Mouse (Mus musculus): ENCODE measurements around the gene Uchl3. TPM values are rescaled to one million over a fixed set of nuclear protein-coding genes. Genes with fewer than 3 reads are reported as not detected.

Uchl3 gene
- polyA plus RNA-seq, 1 experiment = 127 TPM

DNA sequence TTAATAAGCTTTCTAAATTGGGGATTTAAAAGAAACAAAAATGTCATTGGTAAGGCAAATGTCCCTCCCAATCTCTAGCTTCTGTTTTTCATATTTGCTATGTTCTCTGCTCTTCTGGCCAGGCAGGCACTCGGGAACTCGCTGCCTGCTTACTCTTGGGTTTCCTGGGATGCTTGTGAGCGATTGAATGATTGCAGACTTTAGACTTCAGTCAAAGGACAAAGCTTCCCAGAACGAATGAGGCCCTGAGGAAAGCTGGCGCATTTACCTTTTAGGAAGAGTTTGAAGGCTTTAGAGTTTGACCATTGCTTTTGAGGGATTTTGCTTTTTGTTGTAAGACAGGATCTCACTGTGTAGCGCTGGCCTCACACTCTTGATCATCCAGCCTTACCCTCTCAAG lies 33.9 kb downstream of the Uchl3 start:
- Histone ChIP-seq H3K4me1 (ENCODE audit: control insufficient read depth, insufficient read depth, low read length) (peaks cover 5% of the 10 kb centered on the region), H3K27ac (ENCODE audit: insufficient read depth, low read length) (no peak overlapping the region), H3K9me3 (replicated peaks; ENCODE audit: control insufficient read depth, insufficient read depth, low read length, poor library complexity, severe bottlenecking) (no peaks in the 10 kb centered on the region), H3K9ac (ENCODE audit: low read depth, poor library complexity, severe bottlenecking) (no peak overlapping the region), H3K4me3 (ENCODE audit: low read depth, low read length) (no peak overlapping the region), H3K27me3 (ENCODE audit: control insufficient read depth, insufficient read depth, low read length, poor library complexity, severe bottlenecking) (no peaks in the 10 kb centered on the region), H3K36me3 (ENCODE audit: control insufficient read depth, insufficient read depth, low read length, poor library complexity, severe bottlenecking) (peaks cover 5% of the 10 kb centered on the region; the same call in 1 of the 2 replicates)
- no peak for TF ChIP-seq CTCF (IDR thresholded peaks at IDR 0.05; ENCODE audit: low read depth, low read length)
- TF ChIP-seq POLR2A (IDR thresholded peaks at IDR 0.05; ENCODE audit: insufficient read depth, low read length) = no peak
- no peak for TF ChIP-seq EP300 (IDR thresholded peaks at IDR 0.05; ENCODE audit: insufficient read depth, low read depth, low read length)

DNA sequence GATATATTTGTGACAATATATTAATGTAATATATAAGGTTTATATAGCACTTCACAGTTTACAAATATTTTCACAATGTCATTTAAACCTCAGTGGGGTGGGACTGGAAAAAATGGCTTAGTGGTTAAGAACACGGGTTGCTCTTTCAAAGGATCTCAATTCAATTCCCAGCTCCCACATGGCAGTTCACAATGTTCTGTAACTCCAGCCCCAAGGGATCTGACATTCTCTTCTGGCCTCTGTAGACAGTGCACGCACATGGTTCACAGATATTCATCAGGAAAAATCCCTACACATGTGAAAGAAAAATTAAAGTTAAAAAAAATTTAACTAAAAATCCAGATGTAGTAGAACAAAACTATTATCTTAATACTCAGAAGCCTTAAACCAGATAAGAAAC lies 34.6 kb downstream of the Uchl3 start:
- Histone ChIP-seq H3K4me1 (ENCODE audit: control insufficient read depth, insufficient read depth, low read length) (peaks cover 2% of the 10 kb centered on the region), H3K9ac (ENCODE audit: low read depth, poor library complexity, severe bottlenecking) (no peak overlapping the region), H3K27me3 (ENCODE audit: control insufficient read depth, insufficient read depth, low read length, poor library complexity, severe bottlenecking) (no peaks in the 10 kb centered on the region), H3K4me3 (ENCODE audit: low read depth, low read length) (no peak overlapping the region), H3K27ac (ENCODE audit: insufficient read depth, low read length) (no peak overlapping the region), H3K36me3 (ENCODE audit: control insufficient read depth, insufficient read depth, low read length, poor library complexity, severe bottlenecking) (peaks cover 5% of the 10 kb centered on the region; the same call in 1 of the 2 replicates), H3K9me3 (replicated peaks; ENCODE audit: control insufficient read depth, insufficient read depth, low read length, poor library complexity, severe bottlenecking) (no peaks in the 10 kb centered on the region)
- no peak for TF ChIP-seq POLR2A (IDR thresholded peaks at IDR 0.05; ENCODE audit: insufficient read depth, low read length)
- no peak for TF ChIP-seq CTCF (IDR thresholded peaks at IDR 0.05; ENCODE audit: low read depth, low read length)
- no peak for TF ChIP-seq EP300 (IDR thresholded peaks at IDR 0.05; ENCODE audit: insufficient read depth, low read depth, low read length)

DNA sequence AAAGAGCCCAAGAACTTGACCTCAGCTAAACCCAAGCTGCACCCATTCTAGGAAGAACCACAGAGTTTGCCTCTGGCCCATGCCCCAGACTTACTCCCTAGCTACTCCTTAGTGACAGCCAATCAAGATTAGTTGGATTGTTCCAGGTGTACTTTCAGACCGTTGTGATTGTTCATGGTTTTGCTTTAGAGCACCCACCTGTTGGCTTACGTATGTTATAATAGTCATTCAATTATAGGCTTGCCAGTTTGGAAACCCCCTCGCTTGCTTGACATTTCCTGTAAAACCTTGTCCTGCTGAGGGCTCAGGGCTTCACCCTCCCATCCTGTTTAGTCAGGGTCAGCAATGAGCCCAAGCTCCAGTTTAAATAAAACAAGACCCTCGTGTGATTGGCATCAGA lies 50.7 kb downstream of the Uchl3 start:
- no peak overlapping the region for H3K9ac ChIP-seq (ENCODE audit: low read depth, poor library complexity, severe bottlenecking)
- H3K9me3 ChIP-seq (replicated peaks; ENCODE audit: control insufficient read depth, insufficient read depth, low read length, poor library complexity, severe bottlenecking) = no peaks in the 10 kb centered on the region
- H3K27me3 ChIP-seq (ENCODE audit: control insufficient read depth, insufficient read depth, low read length, poor library complexity, severe bottlenecking) = no peaks in the 10 kb centered on the region
- H3K36me3 ChIP-seq (ENCODE audit: control insufficient read depth, insufficient read depth, low read length, poor library complexity, severe bottlenecking) = no peaks in the 10 kb centered on the region
- TF ChIP-seq EP300 (IDR thresholded peaks at IDR 0.05; ENCODE audit: insufficient read depth, low read depth, low read length) = no peak
- TF ChIP-seq POLR2A (IDR thresholded peaks at IDR 0.05; ENCODE audit: insufficient read depth, low read length) = no peak
- no peak for TF ChIP-seq CTCF (IDR thresholded peaks at IDR 0.05; ENCODE audit: low read depth, low read length)
- no peak overlapping the region for H3K4me3 ChIP-seq (ENCODE audit: low read depth, low read length)
- H3K27ac ChIP-seq (ENCODE audit: insufficient read depth, low read length) = no peak overlapping the region
- no peaks in the 10 kb centered on the region for H3K4me1 ChIP-seq (ENCODE audit: control insufficient read depth, insufficient read depth, low read length)

DNA sequence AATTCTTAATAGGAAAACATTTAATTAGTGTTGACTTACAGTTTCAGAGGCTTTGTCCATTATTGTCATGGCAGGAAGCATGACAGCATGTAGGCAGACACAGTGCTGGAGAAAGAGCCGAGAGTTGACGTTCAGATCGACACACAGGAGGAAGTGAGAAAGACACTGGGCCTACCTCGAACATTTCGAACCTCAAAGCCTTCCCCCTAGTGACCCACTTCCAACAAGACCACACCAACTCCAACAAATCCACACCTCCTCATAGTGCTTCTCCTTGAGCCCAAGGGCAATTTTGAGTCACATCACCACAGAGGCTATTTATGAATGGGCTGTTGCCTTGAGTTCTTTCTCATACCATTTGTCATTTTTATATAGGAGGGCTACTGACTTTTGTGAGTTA lies 53.3 kb downstream of the Uchl3 start:
- Histone ChIP-seq H3K36me3 (ENCODE audit: control insufficient read depth, insufficient read depth, low read length, poor library complexity, severe bottlenecking) (no peaks in the 10 kb centered on the region), H3K4me1 (ENCODE audit: control insufficient read depth, insufficient read depth, low read length) (no peaks in the 10 kb centered on the region), H3K4me3 (ENCODE audit: low read depth, low read length) (no peak overlapping the region), H3K9me3 (replicated peaks; ENCODE audit: control insufficient read depth, insufficient read depth, low read length, poor library complexity, severe bottlenecking) (no peaks in the 10 kb centered on the region), H3K27me3 (ENCODE audit: control insufficient read depth, insufficient read depth, low read length, poor library complexity, severe bottlenecking) (no peaks in the 10 kb centered on the region), H3K27ac (ENCODE audit: insufficient read depth, low read length) (no peak overlapping the region), H3K9ac (ENCODE audit: low read depth, poor library complexity, severe bottlenecking) (no peak overlapping the region)
- TF ChIP-seq CTCF (IDR thresholded peaks at IDR 0.05; ENCODE audit: low read depth, low read length) = no peak
- TF ChIP-seq EP300 (IDR thresholded peaks at IDR 0.05; ENCODE audit: insufficient read depth, low read depth, low read length) = no peak
- TF ChIP-seq POLR2A (IDR thresholded peaks at IDR 0.05; ENCODE audit: insufficient read depth, low read length) = no peak

DNA sequence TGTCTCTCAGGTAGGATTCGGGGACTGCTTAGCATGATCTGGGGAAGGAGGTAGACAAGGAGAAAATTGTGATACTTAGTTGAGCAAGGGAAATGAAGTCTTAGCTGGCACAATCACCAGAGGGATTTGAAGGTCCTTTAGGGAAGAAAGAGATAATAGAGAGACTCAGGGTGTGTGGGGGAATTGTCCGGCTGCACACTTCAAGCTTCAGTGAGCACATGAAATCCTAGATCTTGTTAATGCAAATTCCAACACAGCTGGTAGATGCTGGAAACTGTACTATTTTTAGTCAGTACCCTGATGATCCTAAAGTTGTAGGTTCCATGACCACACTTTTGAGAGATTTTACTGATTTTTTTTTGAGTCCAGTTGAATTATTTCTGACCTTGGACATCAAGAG lies 60.6 kb downstream of the Uchl3 start:
- Histone ChIP-seq H3K27me3 (ENCODE audit: control insufficient read depth, insufficient read depth, low read length, poor library complexity, severe bottlenecking) (no peaks in the 10 kb centered on the region), H3K9me3 (replicated peaks; ENCODE audit: control insufficient read depth, insufficient read depth, low read length, poor library complexity, severe bottlenecking) (no peaks in the 10 kb centered on the region)

DNA sequence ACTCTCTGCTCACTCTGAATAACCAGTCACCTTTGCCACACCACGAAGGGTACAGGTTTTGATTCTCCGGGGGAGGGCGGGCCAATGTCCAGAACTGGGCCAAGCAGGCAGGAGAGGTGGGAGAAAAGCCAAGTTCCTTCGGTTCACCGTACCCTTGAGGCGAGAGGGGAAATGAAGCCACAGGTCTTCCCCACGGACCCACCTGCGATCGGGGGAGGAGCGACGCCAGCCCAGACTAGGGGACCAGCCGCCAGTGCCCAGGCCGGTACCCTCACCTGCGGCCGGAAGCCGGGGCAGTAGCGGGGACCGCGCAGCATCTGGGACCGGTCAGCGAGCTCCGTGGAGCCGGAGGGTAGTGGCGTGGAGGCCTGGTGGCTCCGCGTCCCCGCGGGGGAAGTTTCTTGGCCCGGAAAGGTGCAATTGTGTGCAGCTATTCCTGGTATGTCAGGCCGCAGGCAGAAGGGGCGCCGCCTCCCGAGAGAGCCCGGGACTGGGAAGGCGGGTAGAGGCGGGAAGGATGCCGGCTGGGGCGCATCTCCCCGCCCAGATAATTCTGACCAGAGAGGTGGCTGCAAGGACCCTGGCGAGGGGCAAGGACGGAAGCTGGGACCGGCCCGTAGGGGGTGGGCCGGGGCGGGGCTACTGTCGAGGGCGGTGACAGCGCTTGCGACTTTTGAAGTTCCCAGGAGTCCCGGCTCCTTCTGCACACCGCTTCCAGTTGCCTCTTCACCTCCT lies 75.6 kb downstream of the Uchl3 start, which contains the start of the genes Gm9922 and Lmo7:
Gm9922 (minus strand) TSS at position 578 of the 735 bp plus-strand sequence.
Lmo7 (plus strand) TSS at position 721 of the 735 bp plus-strand sequence.
- no peaks in the 10 kb centered on the region for H3K4me1 ChIP-seq (ENCODE audit: control insufficient read depth, insufficient read depth, low read length)
- H3K27ac ChIP-seq (ENCODE audit: insufficient read depth, low read length) = peak within 1 kb of the TSS; percentile 8; the same call in 1 of the 2 replicates
- H3K36me3 ChIP-seq (ENCODE audit: control insufficient read depth, insufficient read depth, low read length, poor library complexity, severe bottlenecking) = no peaks in the 10 kb centered on the region
- peak within 1 kb of the TSS; percentile 77 for H3K4me3 ChIP-seq (ENCODE audit: low read depth, low read length)
- H3K9me3 ChIP-seq (replicated peaks; ENCODE audit: control insufficient read depth, insufficient read depth, low read length, poor library complexity, severe bottlenecking) = no peaks in the 10 kb centered on the region
- TF ChIP-seq CTCF (IDR thresholded peaks at IDR 0.05; ENCODE audit: low read depth, low read length) = no peak
- peak; percentile 27 for TF ChIP-seq POLR2A (IDR thresholded peaks at IDR 0.05; ENCODE audit: insufficient read depth, low read length)
- no peaks in the 10 kb centered on the region for H3K27me3 ChIP-seq (ENCODE audit: control insufficient read depth, insufficient read depth, low read length, poor library complexity, severe bottlenecking)
- H3K9ac ChIP-seq (ENCODE audit: low read depth, poor library complexity, severe bottlenecking) = peak within 1 kb of the TSS; percentile 86

More for the DNA sequence above, 60.6 kb downstream of the Uchl3 start:
- Histone ChIP-seq H3K27ac (ENCODE audit: insufficient read depth, low read length) (no peak overlapping the region), H3K9ac (ENCODE audit: low read depth, poor library complexity, severe bottlenecking) (no peak overlapping the region), H3K4me3 (ENCODE audit: low read depth, low read length) (no peak overlapping the region), H3K4me1 (ENCODE audit: control insufficient read depth, insufficient read depth, low read length) (no peaks in the 10 kb centered on the region), H3K36me3 (ENCODE audit: control insufficient read depth, insufficient read depth, low read length, poor library complexity, severe bottlenecking) (no peaks in the 10 kb centered on the region)
- TF ChIP-seq CTCF (IDR thresholded peaks at IDR 0.05; ENCODE audit: low read depth, low read length) = no peak
- TF ChIP-seq POLR2A (IDR thresholded peaks at IDR 0.05; ENCODE audit: insufficient read depth, low read length) = no peak
- no peak for TF ChIP-seq EP300 (IDR thresholded peaks at IDR 0.05; ENCODE audit: insufficient read depth, low read depth, low read length)

All from ES-Bruce4 (cell line).